Mouse (Mus musculus): ENCODE data around the gene Emilin2.

- TF ChIP-seq POLR2A (IDR thresholded peaks at IDR 0.05; ENCODE audit: insufficient read depth, low read length) (no peak), CTCF (IDR thresholded peaks at IDR 0.05; ENCODE audit: low read depth, low read length) (no peak), EP300 (IDR thresholded peaks at IDR 0.05; ENCODE audit: insufficient read depth, low read depth, low read length) (no peak)
Measured at GRCm38 (mm10) chr17:71307251-71307790, 4.5 kb downstream of the Emilin2 start.
